Mouse (Mus musculus) bone marrow macrophage, adult 2 months (primary cell): ENCODE results near the gene Fhit.

Source experiments
- CTCF ChIP-seq: IDR thresholded peaks from 2 replicates; pipeline ENCODE4 v1.5.1; 2012; ENCODE audit warnings: low read depth, mild to moderate bottlenecking, low read length, moderate library complexity
- POLR2A ChIP-seq: IDR thresholded peaks from 2 replicates; pipeline ENCODE4 v1.6.1; 2012; ENCODE audit warnings: mild to moderate bottlenecking, low read depth, low read length, borderline replicate concordance

DNA sequence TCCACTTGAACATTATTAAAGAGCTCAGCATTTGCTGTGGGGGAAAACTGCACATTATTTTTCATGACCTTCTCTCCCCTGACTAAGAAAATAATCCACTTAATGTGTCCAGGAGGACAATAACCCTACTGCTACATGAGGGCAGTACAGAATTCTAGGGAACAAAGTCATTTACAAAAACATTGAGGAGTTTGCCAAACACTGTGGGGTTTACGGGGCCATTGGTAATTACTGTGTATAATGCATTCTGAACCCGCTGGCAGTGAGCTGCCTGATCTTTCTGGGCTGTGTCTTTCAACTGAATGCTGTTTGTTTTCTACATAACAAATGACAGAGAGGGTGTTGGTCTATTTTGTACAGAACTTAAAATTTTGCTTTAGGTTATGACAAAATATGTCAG is 862.8 kb downstream of the Fhit start:
- TF ChIP-seq CTCF, result no peak
- no peak for TF ChIP-seq POLR2A
